Mouse (Mus musculus): Measurements from ENCODE around the gene Atraid. TPM values are rescaled to one million over a fixed set of nuclear protein-coding genes. Genes with fewer than 3 reads are reported as not detected.

The Atraid gene
- total RNA-seq, 4 experiments from 2014 or later, result 41.9 to 51.2 (median 47.9) TPM

- peak; percentile 92 to 93 for DNase-seq (ENCODE audit: low spot score in 2 of 2)
Measured at GRCm38 (mm10) chr5:31054261-31055215, 6.4 kb downstream of the Atraid start, which contains the start of gene Cad. Gene Cad, plus strand, starts transcription at chr5:31054780.

- no peak for DNase-seq (ENCODE audit: low spot score in 2 of 2)
Measured at GRCm38 (mm10) chr5:31055216-31056140, 7.4 kb downstream of the Atraid start.

- no peak for DNase-seq (ENCODE audit: low spot score in 2 of 2)
Measured at GRCm38 (mm10) chr5:31069810-31070209, 21.7 kb downstream of the Atraid start.

- DNase-seq (ENCODE audit: low spot score in 2 of 2), result no peak
Measured at GRCm38 (mm10) chr5:31071059-31071458, 22.9 kb downstream of the Atraid start.

GRCm38 (mm10) chr5:31071821-31072220, 23.7 kb downstream of the Atraid start:
- DNase-seq (ENCODE audit: low spot score in 2 of 2), result no peak

GRCm38 (mm10) chr5:31073176-31073575, 25.1 kb downstream of the Atraid start:
- no peak for DNase-seq (ENCODE audit: low spot score in 2 of 2)

- DNase-seq (ENCODE audit: low spot score in 2 of 2), result no peak
Measured at GRCm38 (mm10) chr5:31076346-31076745, 28.2 kb downstream of the Atraid start.

GRCm38 (mm10) chr5:31080059-31080794, 32.1 kb downstream of the Atraid start:
- DNase-seq (ENCODE audit: low spot score in 2 of 2), result peak in 1 of 2 experiments; percentile 1

GRCm38 (mm10) chr5:31080795-31081164, 32.7 kb downstream of the Atraid start:
- no peak for DNase-seq (ENCODE audit: low spot score in 2 of 2)

GRCm38 (mm10) chr5:31081386-31081785, 33.3 kb downstream of the Atraid start:
- DNase-seq (ENCODE audit: low spot score in 2 of 2), result no peak

- DNase-seq (ENCODE audit: low spot score in 2 of 2), result no peak
Measured at GRCm38 (mm10) chr5:31082355-31082754, 34.2 kb downstream of the Atraid start.

- no peak for DNase-seq (ENCODE audit: low spot score in 2 of 2)
Measured at GRCm38 (mm10) chr5:31082935-31083625, 35.0 kb downstream of the Atraid start.

GRCm38 (mm10) chr5:31083949-31084348, 35.8 kb downstream of the Atraid start:
- DNase-seq (ENCODE audit: low spot score in 2 of 2), result no peak

GRCm38 (mm10) chr5:31086606-31087005, 38.5 kb downstream of the Atraid start:
- DNase-seq (ENCODE audit: low spot score in 2 of 2), result no peak

GRCm38 (mm10) chr5:31087131-31087530, 39.0 kb downstream of the Atraid start:
- DNase-seq (ENCODE audit: low spot score in 2 of 2), result no peak

- DNase-seq (ENCODE audit: low spot score in 2 of 2), result no peak
Measured at GRCm38 (mm10) chr5:31092231-31092975, 44.3 kb downstream of the Atraid start.

- DNase-seq (ENCODE audit: low spot score in 2 of 2), result no peak
Measured at GRCm38 (mm10) chr5:31093151-31094041, 45.3 kb downstream of the Atraid start.

- no peak for DNase-seq (ENCODE audit: low spot score in 2 of 2)
Measured at GRCm38 (mm10) chr5:31094100-31094798, 46.1 kb downstream of the Atraid start.
